Mouse (Mus musculus) liver, embryonic 13.5 days (tissue): ENCODE data around the gene Cdhr5. TPM values are rescaled to one million over a fixed set of nuclear protein-coding genes. Genes with fewer than 3 reads are reported as not detected.

ENCODE experiments used
- ATAC-seq: fragments of 200-750 bp; cut with Nextera tagmentation; 2 replicates; pipeline ENCODE4 v1.8.0; 2017; ENCODE audit warnings: low read depth, mild to moderate bottlenecking, moderate number of reproducible peaks, moderate library complexity
- DNase-seq: peaks from one replicate; pipeline ENCODE4 v3.0.0; 2022
- H3K27ac ChIP-seq: fragments of 300-500 bp; sonication (generic); 2 replicates; pipeline ENCODE4 v1.5.1; 2015; ENCODE audit warnings: moderate library complexity, mild to moderate bottlenecking, inconsistent platforms
- H3K27me3 ChIP-seq: fragments of 300-500 bp; sonication (generic); 2 replicates; pipeline ENCODE4 v1.6.1; 2015; ENCODE audit warnings: mild to moderate bottlenecking, inconsistent platforms
- H3K36me3 ChIP-seq: fragments of 300-500 bp; sonication (generic); 2 replicates; pipeline ENCODE4 v1.6.1; 2015; ENCODE audit warnings: mild to moderate bottlenecking, inconsistent platforms
- H3K4me1 ChIP-seq: fragments of 300-500 bp; sonication (generic); replicated peaks from 2 replicates; pipeline ENCODE4 v1.6.1; 2015; ENCODE audit warnings: inconsistent platforms
- H3K4me2 ChIP-seq: fragments of 300-500 bp; sonication (generic); 2 replicates; pipeline ENCODE4 v1.6.1; 2015; ENCODE audit warnings: inconsistent platforms, mild to moderate bottlenecking, moderate library complexity
- H3K4me3 ChIP-seq: fragments of 300-500 bp; sonication (generic); replicated peaks from 2 replicates; pipeline ENCODE4 v1.5.1; 2015; ENCODE audit warnings: mild to moderate bottlenecking, inconsistent platforms
- H3K9ac ChIP-seq: fragments of 300-500 bp; sonication (generic); 2 replicates; pipeline ENCODE4 v1.6.1; 2015; ENCODE audit warnings: mild to moderate bottlenecking, inconsistent platforms
- H3K9me3 ChIP-seq: fragments of 300-500 bp; sonication (generic); replicated peaks from 2 replicates; pipeline ENCODE4 v1.6.1; 2016; ENCODE audit warnings: inconsistent platforms
- WGBS: fragments of 180-500 bp; shearing (Covaris S2); methylation state at CpG from one replicate; pipeline ENCODE4 v1.1.7; 2015; ENCODE audit not compliant: insufficient replicate concordance; 5-methylcytosine and 5-hydroxymethylcytosine counted together
- polyA plus RNA-seq: library from polyadenylated mRNA; unstranded; fragments of >200 nt; fragmentation: Nextera tagmentation; extraction: Ambion mirVana; gene quantifications from 2 replicates; pipeline ENCODE4 v1.2.1, GENCODE M21; 2015

Gene Cdhr5
- polyA plus RNA-seq: 0.10 and 0.32 TPM in 2 replicates

- WGBS: 61% methylated on average over 11 of the region's 11 CpGs
- H3K4me2 ChIP-seq: no peak within 1 kb of the TSS
- H3K27ac ChIP-seq: no peak within 1 kb of the TSS
- no peak within 1 kb of the TSS for H3K9ac ChIP-seq
- H3K4me3 ChIP-seq: no peak within 1 kb of the TSS
- H3K36me3 ChIP-seq: no peaks in the 10 kb centered on the region
- DNase-seq (no peak), ATAC-seq (no peak)
- H3K9me3 ChIP-seq: no peaks in the 10 kb centered on the region
- H3K4me1 ChIP-seq: peaks cover 16% of the 10 kb centered on the region
- peaks cover 30% of the 10 kb centered on the region for H3K27me3 ChIP-seq
Measured at GRCm38 (mm10) chr7:141276546-141276945, at the start of gene Cdhr5. Cdhr5 (minus strand) TSS chr7:141276786.

- H3K36me3 ChIP-seq: peaks cover 49% of the 10 kb centered on the region
Measured at GRCm38 (mm10) chr7:141324686-141325085, 48.1 kb upstream of the Cdhr5 start.

GRCm38 (mm10) chr7:141319446-141319845 is 42.9 kb upstream of the Cdhr5 start:
- H3K36me3 ChIP-seq: peaks cover 100% of the 10 kb centered on the region
- no peak overlapping the region for H3K9ac ChIP-seq
- ATAC-seq (no peak), DNase-seq (no peak)
- 78% methylated on average over 2 of the region's 2 CpGs for WGBS
- no peak overlapping the region for H3K4me2 ChIP-seq
- H3K9me3 ChIP-seq: no peaks in the 10 kb centered on the region
- H3K4me1 ChIP-seq: peaks cover 10% of the 10 kb centered on the region; the same call in 1 of the 2 replicates
- no peaks in the 10 kb centered on the region for H3K27me3 ChIP-seq
- no peak overlapping the region for H3K4me3 ChIP-seq
- no peak overlapping the region for H3K27ac ChIP-seq

More at GRCm38 (mm10) chr7:141324686-141325085, 48.1 kb upstream of the Cdhr5 start:
- Histone ChIP-seq H3K4me1 (peaks cover 48% of the 10 kb centered on the region), H3K9me3 (no peaks in the 10 kb centered on the region), H3K27me3 (no peaks in the 10 kb centered on the region), H3K9ac (peak overlapping the region; percentile 45; the same call in 1 of the 2 replicates), H3K4me3 (no peak overlapping the region), H3K4me2 (0 out of 2 replicates have a peak overlapping the region, but pooled peaks have one; percentile 2), H3K27ac (no peak overlapping the region)
- DNase-seq (no peak), ATAC-seq (no peak)
- WGBS: 82% methylated on average over 1 of the region's 1 CpGs

GRCm38 (mm10) chr7:141317619-141318132 is 41.1 kb upstream of the Cdhr5 start:
- H3K9me3 ChIP-seq: no peaks in the 10 kb centered on the region
- no peak overlapping the region for H3K9ac ChIP-seq
- no peak overlapping the region for H3K4me3 ChIP-seq
- no peak overlapping the region for H3K27ac ChIP-seq
- H3K4me2 ChIP-seq: no peak overlapping the region
- DNase-seq: no peak
- H3K36me3 ChIP-seq: peaks cover 99% of the 10 kb centered on the region
- 65% methylated on average over 1 of the region's 1 CpGs for WGBS
- ATAC-seq: peak; percentile 45; the same call in 1 of the 2 replicates
- H3K27me3 ChIP-seq: no peaks in the 10 kb centered on the region
- no peaks in the 10 kb centered on the region; the same call in 1 of the 2 replicates for H3K4me1 ChIP-seq

GRCm38 (mm10) chr7:141315974-141316373 is 39.4 kb upstream of the Cdhr5 start:
- WGBS: 71% methylated on average over 5 of the region's 5 CpGs
- Histone ChIP-seq H3K27me3 (no peaks in the 10 kb centered on the region), H3K27ac (no peak overlapping the region), H3K9me3 (no peaks in the 10 kb centered on the region), H3K4me2 (no peak overlapping the region), H3K4me3 (no peak overlapping the region), H3K9ac (no peak overlapping the region), H3K36me3 (peaks cover 99% of the 10 kb centered on the region), H3K4me1 (no peaks in the 10 kb centered on the region; the same call in 1 of the 2 replicates)
- no peak for DNase-seq
- ATAC-seq: no peak

- WGBS: 64% methylated on average over 8 of the region's 8 CpGs
- H3K36me3 ChIP-seq: peaks cover 99% of the 10 kb centered on the region
- no peak overlapping the region for H3K4me3 ChIP-seq
- DNase-seq: no peak
- no peaks in the 10 kb centered on the region; the same call in 1 of the 2 replicates for H3K4me1 ChIP-seq
- no peaks in the 10 kb centered on the region for H3K27me3 ChIP-seq
- H3K9ac ChIP-seq: no peak overlapping the region
- H3K9me3 ChIP-seq: no peaks in the 10 kb centered on the region
- no peak overlapping the region for H3K27ac ChIP-seq
- ATAC-seq: no peak
- no peak overlapping the region for H3K4me2 ChIP-seq
Measured at GRCm38 (mm10) chr7:141315076-141315475, 38.5 kb upstream of the Cdhr5 start.

GRCm38 (mm10) chr7:141314416-141314815 is 37.8 kb upstream of the Cdhr5 start:
- Histone ChIP-seq H3K36me3 (peaks cover 99% of the 10 kb centered on the region), H3K9me3 (no peaks in the 10 kb centered on the region), H3K9ac (no peak overlapping the region), H3K4me1 (no peaks in the 10 kb centered on the region; the same call in 1 of the 2 replicates), H3K27ac (no peak overlapping the region), H3K4me2 (no peak overlapping the region), H3K27me3 (no peaks in the 10 kb centered on the region), H3K4me3 (no peak overlapping the region)
- DNase-seq (no peak), ATAC-seq (no peak)
- 72% methylated on average over 2 of the region's 2 CpGs for WGBS

- no peak for ATAC-seq
- Histone ChIP-seq H3K27me3 (no peaks in the 10 kb centered on the region), H3K4me3 (no peak overlapping the region), H3K4me1 (peaks cover 7% of the 10 kb centered on the region; the same call in 1 of the 2 replicates), H3K9me3 (no peaks in the 10 kb centered on the region), H3K27ac (no peak overlapping the region), H3K4me2 (no peak overlapping the region), H3K9ac (no peak overlapping the region), H3K36me3 (peaks cover 94% of the 10 kb centered on the region)
- DNase-seq: no peak
- WGBS: 85% methylated on average over 4 of the region's 4 CpGs
Measured at GRCm38 (mm10) chr7:141304537-141304936, 28.0 kb upstream of the Cdhr5 start.

- Histone ChIP-seq H3K27me3 (no peaks in the 10 kb centered on the region), H3K4me3 (no peak overlapping the region), H3K4me1 (peaks cover 14% of the 10 kb centered on the region), H3K9me3 (no peaks in the 10 kb centered on the region), H3K36me3 (peaks cover 80% of the 10 kb centered on the region), H3K27ac (no peak overlapping the region), H3K4me2 (no peak overlapping the region), H3K9ac (no peak overlapping the region)
- no peak for ATAC-seq
- 60% methylated on average over 1 of the region's 1 CpGs for WGBS
- DNase-seq: no peak
Measured at GRCm38 (mm10) chr7:141302702-141303268, 26.2 kb upstream of the Cdhr5 start.

- no peaks in the 10 kb centered on the region for H3K9me3 ChIP-seq
- ATAC-seq: no peak
- H3K27ac ChIP-seq: no peak overlapping the region
- H3K27me3 ChIP-seq: peaks cover 2% of the 10 kb centered on the region; the same call in 1 of the 2 replicates
- peaks cover 77% of the 10 kb centered on the region for H3K36me3 ChIP-seq
- H3K9ac ChIP-seq: no peak overlapping the region
- DNase-seq: no peak
- 94% methylated on average over 9 of the region's 9 CpGs for WGBS
- no peak overlapping the region for H3K4me3 ChIP-seq
- no peak overlapping the region for H3K4me2 ChIP-seq
- H3K4me1 ChIP-seq: peaks cover 20% of the 10 kb centered on the region
Measured at GRCm38 (mm10) chr7:141301386-141301785, 24.8 kb upstream of the Cdhr5 start.

GRCm38 (mm10) chr7:141299175-141299574 is 22.6 kb upstream of the Cdhr5 start:
- ATAC-seq (no peak), DNase-seq (no peak)
- Histone ChIP-seq H3K4me1 (peaks cover 18% of the 10 kb centered on the region), H3K27me3 (peaks cover 24% of the 10 kb centered on the region), H3K9ac (no peak overlapping the region), H3K27ac (no peak overlapping the region), H3K4me3 (no peak overlapping the region), H3K9me3 (no peaks in the 10 kb centered on the region), H3K36me3 (peaks cover 55% of the 10 kb centered on the region), H3K4me2 (no peak overlapping the region)
- WGBS: 86% methylated on average over 8 of the region's 8 CpGs
